Mouse (Mus musculus) stomach, postnatal 0 days (tissue): ENCODE measurements at regions not wholly inside any gene's neighbourhood (a gene's known extent, or its start where the extent isn't known, plus 50 kb on each side); places are given as distances from the start of the nearest gene placed in this dataset.

ENCODE experiments used
- ATAC-seq: fragments of 200-750 bp; cut with Nextera tagmentation; 2 replicates; pipeline ENCODE4 v1.8.0; 2017; ENCODE audit not compliant: low FRiP score, low TSS enrichment
- DNase-seq: peaks from one replicate; pipeline ENCODE4 v3.0.0-alpha.2; 2016; ENCODE audit warnings: low spot score
- H3K27ac ChIP-seq: fragments of 300-500 bp; sonication (generic); replicated peaks from 2 replicates; pipeline ENCODE4 v1.5.1; 2014; ENCODE audit warnings: mild to moderate bottlenecking, control low read depth
- H3K27me3 ChIP-seq: fragments of 300-500 bp; sonication (generic); 2 replicates; pipeline ENCODE4 v1.6.1; 2014; ENCODE audit warnings: low read length; ENCODE audit not compliant: control insufficient read depth, insufficient read depth
- H3K36me3 ChIP-seq: fragments of 300-500 bp; sonication (generic); 2 replicates; pipeline ENCODE4 v1.6.1; 2014; ENCODE audit warnings: low read length, mixed read lengths; ENCODE audit not compliant: control insufficient read depth, insufficient read depth
- H3K4me1 ChIP-seq: fragments of 300-500 bp; sonication (generic); replicated peaks from 2 replicates; pipeline ENCODE4 v1.6.1; 2014; ENCODE audit warnings: antibody characterized with exemption; ENCODE audit not compliant: control insufficient read depth, insufficient read depth
- H3K4me2 ChIP-seq: fragments of 300-500 bp; sonication (generic); replicated peaks from 2 replicates; pipeline ENCODE4 v1.6.1; 2014; ENCODE audit warnings: low read depth, mild to moderate bottlenecking, control low read depth, moderate library complexity
- H3K4me3 ChIP-seq: fragments of 300-500 bp; sonication (generic); 2 replicates; pipeline ENCODE4 v1.5.1; 2014; ENCODE audit warnings: low read depth, low read length, control low read depth
- H3K9ac ChIP-seq: fragments of 300-500 bp; sonication (generic); 2 replicates; pipeline ENCODE4 v1.6.1; 2014; ENCODE audit warnings: mild to moderate bottlenecking, low read length, control low read depth, mixed read lengths
- H3K9me3 ChIP-seq: fragments of 300-500 bp; sonication (generic); 2 replicates; pipeline ENCODE4 v1.6.1; 2016; ENCODE audit warnings: low read length; ENCODE audit not compliant: control insufficient read depth
- CTCF ChIP-seq: IDR thresholded peaks from 2 replicates; pipeline ENCODE4 v1.5.1; 2016; ENCODE audit warnings: antibody characterized with exemption, low read depth, mild to moderate bottlenecking, moderate library complexity
- EP300 ChIP-seq: optimal IDR thresholded peaks from 2 replicates; pipeline ENCODE3; 2016; ENCODE audit warnings: antibody characterized with exemption
- WGBS: fragments of 180-500 bp; shearing (Covaris S2); extraction: QIAGEN DNeasy Blood & Tissue Kit; methylation state at CpG from one replicate; pipeline ENCODE4 v1.1.7; 2014; 5-methylcytosine and 5-hydroxymethylcytosine counted together

GRCm38 (mm10) chr10:111672454-111673316 lies 166.6 kb downstream of the Phlda1 start:
- no peak overlapping the region for H3K4me2 ChIP-seq
- peak; percentile 78 for DNase-seq

GRCm38 (mm10) chr10:111673317-111673610 lies 167.2 kb downstream of the Phlda1 start:
- peak; percentile 36; the same call in 1 of the 2 replicates for ATAC-seq
- Histone ChIP-seq H3K4me2 (no peak overlapping the region), H3K4me1 (peaks cover 13% of the 10 kb centered on the region; the same call in 1 of the 2 replicates)

More at GRCm38 (mm10) chr10:111672454-111673316, 166.6 kb downstream of the Phlda1 start:
- peak; percentile 96 for ATAC-seq
- H3K4me3 ChIP-seq, result no peak overlapping the region
- H3K9ac ChIP-seq, result no peak overlapping the region
- no peak for TF ChIP-seq CTCF
- peak; percentile 89 for TF ChIP-seq EP300
- no peaks in the 10 kb centered on the region for H3K9me3 ChIP-seq
- H3K4me1 ChIP-seq, result peaks cover 13% of the 10 kb centered on the region; the same call in 1 of the 2 replicates
- H3K36me3 ChIP-seq, result no peaks in the 10 kb centered on the region
- H3K27me3 ChIP-seq, result no peaks in the 10 kb centered on the region
- H3K27ac ChIP-seq, result peak overlapping the region; percentile 37
- 16% methylated on average over 12 of the region's 12 CpGs for WGBS

DNA sequence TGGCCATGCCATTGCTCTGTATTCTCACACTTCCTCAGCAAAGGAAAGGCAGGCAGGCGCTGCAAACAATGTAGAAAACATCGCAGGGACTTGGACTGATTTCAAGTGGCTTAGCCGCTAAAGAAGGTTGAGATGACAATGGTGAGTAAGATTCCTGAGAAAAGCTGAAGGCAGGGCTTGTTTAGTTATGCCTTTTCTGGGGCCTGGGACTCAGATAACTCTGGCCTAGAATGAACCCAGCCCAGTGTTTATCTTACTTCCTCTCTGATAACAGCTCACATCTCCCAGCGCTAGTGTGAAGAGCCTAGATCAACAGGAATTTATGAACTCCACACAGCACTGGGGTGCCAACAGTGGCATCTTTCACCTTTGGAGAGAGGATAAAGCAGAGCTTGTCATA lies 170.2 kb downstream of the Phlda1 start:
- Histone ChIP-seq H3K4me3 (no peak overlapping the region), H3K4me1 (peaks cover 13% of the 10 kb centered on the region; the same call in 1 of the 2 replicates), H3K4me2 (no peak overlapping the region), H3K36me3 (no peaks in the 10 kb centered on the region), H3K9me3 (no peaks in the 10 kb centered on the region), H3K9ac (no peak overlapping the region), H3K27ac (no peak overlapping the region), H3K27me3 (no peaks in the 10 kb centered on the region)
- 15% methylated on average over 4 of the region's 4 CpGs for WGBS
- TF ChIP-seq CTCF, result no peak
- no peak for TF ChIP-seq EP300
- DNase-seq, result peak; percentile 20
- no peak for ATAC-seq

More at GRCm38 (mm10) chr10:111673317-111673610, 167.2 kb downstream of the Phlda1 start:
- Histone ChIP-seq H3K9ac (no peak overlapping the region), H3K27me3 (no peaks in the 10 kb centered on the region), H3K9me3 (no peaks in the 10 kb centered on the region), H3K4me3 (no peak overlapping the region), H3K27ac (peak overlapping the region; percentile 37; the same call in 1 of the 2 replicates), H3K36me3 (no peaks in the 10 kb centered on the region)
- TF ChIP-seq EP300, result no peak
- TF ChIP-seq CTCF, result no peak
- no peak for DNase-seq

DNA sequence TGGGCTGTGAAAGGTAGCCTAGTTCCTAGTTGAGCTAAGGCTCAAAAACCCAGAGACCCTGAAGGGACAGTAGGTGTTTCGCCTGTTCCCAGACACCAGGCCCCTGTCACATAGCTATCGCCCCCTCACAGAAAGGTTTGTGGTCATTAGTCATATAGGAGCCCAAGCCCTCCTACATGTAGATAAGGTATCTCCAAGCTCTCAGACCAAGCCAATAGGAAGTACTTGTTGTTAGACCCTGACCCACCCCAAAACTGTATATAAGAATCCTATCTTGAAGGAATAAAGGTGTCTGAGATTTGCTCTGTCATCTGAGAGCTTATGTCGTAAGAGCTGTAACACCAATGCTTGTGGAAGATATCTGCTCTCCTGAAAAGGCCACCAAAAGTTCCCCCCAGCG lies 174.8 kb downstream of the Phlda1 start:
- Histone ChIP-seq H3K9me3 (no peaks in the 10 kb centered on the region), H3K4me1 (peaks cover 5% of the 10 kb centered on the region; the same call in 1 of the 2 replicates), H3K4me2 (no peak overlapping the region), H3K9ac (no peak overlapping the region), H3K4me3 (no peak overlapping the region), H3K27me3 (no peaks in the 10 kb centered on the region), H3K27ac (no peak overlapping the region), H3K36me3 (no peaks in the 10 kb centered on the region)
- TF ChIP-seq EP300 (no peak), CTCF (no peak)
- DNase-seq, result no peak
- ATAC-seq, result no peak
- 92% methylated on average over 4 of the region's 4 CpGs for WGBS

- no peak overlapping the region for H3K27ac ChIP-seq
- DNase-seq (no peak), ATAC-seq (no peak)
- no peaks in the 10 kb centered on the region for H3K9me3 ChIP-seq
- no peaks in the 10 kb centered on the region for H3K27me3 ChIP-seq
- no peak overlapping the region for H3K4me2 ChIP-seq
- no peak overlapping the region for H3K4me3 ChIP-seq
- H3K4me1 ChIP-seq, result no peaks in the 10 kb centered on the region
- TF ChIP-seq CTCF (no peak), EP300 (no peak)
- WGBS, result 66% methylated on average over 10 of the region's 10 CpGs
- H3K9ac ChIP-seq, result no peak overlapping the region
- no peaks in the 10 kb centered on the region for H3K36me3 ChIP-seq
Measured at GRCm38 (mm10) chr10:111684409-111685346, 178.6 kb downstream of the Phlda1 start.
